Mouse (Mus musculus): ENCODE measurements around the gene Rnf182.

The Rnf182 gene

GRCm38 (mm10) chr13:43691755-43692154 is 76.2 kb downstream of the Rnf182 start:
- in situ Hi-C loops (cut with MboI; ENCODE audit: unreplicated experiment in 2 of 2), result no loop called here

- in situ Hi-C loops (cut with MboI; ENCODE audit: unreplicated experiment in 2 of 2), result no loop called here
Observed at GRCm38 (mm10) chr13:43695521-43695920, 80.0 kb downstream of the Rnf182 start.

GRCm38 (mm10) chr13:43696011-43696410 is 80.5 kb downstream of the Rnf182 start:
- in situ Hi-C loops (cut with MboI; ENCODE audit: unreplicated experiment in 2 of 2), result no loop called here

GRCm38 (mm10) chr13:43698506-43698905 is 83.0 kb downstream of the Rnf182 start:
- in situ Hi-C loops (cut with MboI; ENCODE audit: unreplicated experiment in 2 of 2), result no loop called here

- in situ Hi-C loops (cut with MboI; ENCODE audit: unreplicated experiment in 2 of 2), result no loop called here
Observed at GRCm38 (mm10) chr13:43703471-43703870, 88.0 kb downstream of the Rnf182 start.

- in situ Hi-C loops (cut with MboI; ENCODE audit: unreplicated experiment in 2 of 2), result no loop called here
Observed at GRCm38 (mm10) chr13:43704533-43705116, 89.1 kb downstream of the Rnf182 start.

- in situ Hi-C loops (cut with MboI; ENCODE audit: unreplicated experiment in 2 of 2), result no loop called here
Observed at GRCm38 (mm10) chr13:43706387-43706786, 90.9 kb downstream of the Rnf182 start.

- in situ Hi-C loops (cut with MboI; ENCODE audit: unreplicated experiment in 2 of 2), result no loop called here
Observed at GRCm38 (mm10) chr13:43709529-43709928, 94.0 kb downstream of the Rnf182 start.

- in situ Hi-C loops (cut with MboI; ENCODE audit: unreplicated experiment in 2 of 2), result no loop called here
Observed at GRCm38 (mm10) chr13:43711708-43712314, 96.3 kb downstream of the Rnf182 start.

- in situ Hi-C loops (cut with MboI; ENCODE audit: unreplicated experiment in 2 of 2), result no loop called here
Observed at GRCm38 (mm10) chr13:43714741-43715140, 99.2 kb downstream of the Rnf182 start.

- in situ Hi-C loops (cut with MboI; ENCODE audit: unreplicated experiment in 2 of 2), result no loop called here
Observed at GRCm38 (mm10) chr13:43715466-43715865, 100.0 kb downstream of the Rnf182 start.

GRCm38 (mm10) chr13:43716514-43717036 is 101.1 kb downstream of the Rnf182 start:
- in situ Hi-C loops (cut with MboI; ENCODE audit: unreplicated experiment in 2 of 2), result no loop called here

- in situ Hi-C loops (cut with MboI; ENCODE audit: unreplicated experiment in 2 of 2), result no loop called here
Observed at GRCm38 (mm10) chr13:43718173-43718572, 102.7 kb downstream of the Rnf182 start.

GRCm38 (mm10) chr13:43720496-43720895 is 105.0 kb downstream of the Rnf182 start:
- in situ Hi-C loops (cut with MboI; ENCODE audit: unreplicated experiment in 2 of 2), result loop anchor here in 1 of 2 experiments (10.0 kb wide), 2 partner anchors 126 to 546 kb away; partner anchors contain the start of gene Tbc1d7
